ENCODE assay signal across 12 mouse cellular contexts in the genomic region with DNA sequence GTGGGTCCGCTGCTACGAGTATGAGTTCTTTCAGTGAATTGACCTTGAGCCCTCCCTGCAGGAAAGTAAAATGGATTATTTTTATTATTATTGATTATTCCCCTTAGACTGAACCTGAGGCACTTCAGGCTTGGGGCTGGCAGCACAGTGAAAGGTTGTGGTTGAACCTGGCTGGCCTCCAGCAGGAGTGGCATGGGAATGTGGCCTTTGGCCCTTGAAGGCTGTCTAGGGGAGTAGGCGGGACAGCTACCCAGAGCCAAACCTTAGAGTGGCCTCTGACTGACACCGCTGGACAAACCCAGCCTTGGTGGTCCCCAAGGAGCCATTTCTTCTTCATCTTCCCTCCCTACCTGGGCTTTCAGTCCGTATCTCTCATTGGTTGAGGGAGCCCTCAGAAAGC. TPM values are rescaled to one million over a fixed set of nuclear protein-coding genes. Genes with fewer than 3 reads are reported as not detected.
DNase-seq lines count a peak whose midpoint lies in the region; ATAC-seq and TF ChIP-seq lines count a peak whose summit lies in the region.
"Had no signal": no experiment of that assay in that cellular context is flagged by ENCODE, and none has a peak within 500 bp of the region (broad histone marks: within the 10 kb centered on the region; RNA-seq: fewer than 3 reads in every experiment).

No protein-coding gene starts in this region.

- TF ChIP-seq POLR2A in heart, adult 2 months (IDR thresholded peaks at IDR 0.05; ENCODE audit: insufficient read depth, low read depth, low read length), result no peak
- no peak for TF ChIP-seq POLR2A in lung, adult 2 months (IDR thresholded peaks at IDR 0.05; ENCODE audit: borderline replicate concordance, extremely low read depth, low read depth, low read length)

- TF ChIP-seq CTCF in heart, adult 2 months (IDR thresholded peaks at IDR 0.05), result no peak
- TF ChIP-seq CTCF in lung, adult 2 months (IDR thresholded peaks at IDR 0.05; ENCODE audit: insufficient read depth, low read length), result no peak
- no peak for TF ChIP-seq CTCF in forebrain, postnatal 0 days (IDR thresholded peaks at IDR 0.05; ENCODE audit: low read depth)

- no peaks in the 10 kb centered on the region for H3K79me2 ChIP-seq in heart, adult 2 months (replicated peaks; ENCODE audit: control insufficient read depth, insufficient read depth, low read length)

- H3K36me3 ChIP-seq in heart, adult 2 months (ENCODE audit: control insufficient read depth, insufficient read depth, low read length), result no peaks in the 10 kb centered on the region
- no peaks in the 10 kb centered on the region for H3K36me3 ChIP-seq in forebrain, postnatal 0 days (ENCODE audit: insufficient read depth)
- H3K36me3 ChIP-seq: neural tube, embryonic 15.5 days had no signal

- no peak overlapping the region for H3K4me2 ChIP-seq in forebrain, postnatal 0 days (ENCODE audit: low read depth)
- H3K4me2 ChIP-seq: midbrain, embryonic 11.5 days; neural tube, embryonic 15.5 days had no signal

- ATAC-seq in forebrain, postnatal 0 days, result no peak
- ATAC-seq: inflammation-experienced regulatory T-cells, adult 6 months had no signal

- WGBS in heart, adult 2 months, result 72% methylated on average over 5 of the region's 5 CpGs
- WGBS in lung, adult 2 months, result 71% methylated on average over 5 of the region's 5 CpGs
- 89% methylated on average over 5 of the region's 5 CpGs for WGBS in forebrain, postnatal 0 days

- H3K27ac ChIP-seq in heart, adult 2 months, result peak overlapping the region; percentile 57; the same call in 1 of the 2 replicates
- no peak overlapping the region for H3K27ac ChIP-seq in forebrain, postnatal 0 days (ENCODE audit: low read depth, low read length)
- H3K27ac ChIP-seq: neural tube, embryonic 15.5 days had no signal

- TF ChIP-seq EP300 in heart, adult 2 months (IDR thresholded peaks at IDR 0.05; ENCODE audit: insufficient read depth, low read depth, low read length), result no peak

- no peak overlapping the region for H3K9ac ChIP-seq in heart, adult 2 months (ENCODE audit: low read depth, low read length)
- H3K9ac ChIP-seq in forebrain, postnatal 0 days, result no peak overlapping the region
- H3K9ac ChIP-seq: neural tube, embryonic 15.5 days had no signal

- H3K4me3 ChIP-seq in heart, adult 2 months, result no peak overlapping the region
- H3K4me3 ChIP-seq in lung, adult 2 months (replicated peaks; ENCODE audit: extremely low read depth, low read depth, low read length), result no peak overlapping the region
- no peak overlapping the region for H3K4me3 ChIP-seq in forebrain, postnatal 0 days (ENCODE audit: low read depth, low read length)
- H3K4me3 ChIP-seq: neural tube, embryonic 15.5 days had no signal

- no peaks in the 10 kb centered on the region for H3K27me3 ChIP-seq in heart, adult 2 months (ENCODE audit: control insufficient read depth, insufficient read depth, low read length)
- no peaks in the 10 kb centered on the region for H3K27me3 ChIP-seq in forebrain, postnatal 0 days (ENCODE audit: insufficient read depth, low read length)
- H3K27me3 ChIP-seq: neural tube, embryonic 15.5 days had no signal

- H3K9me3 ChIP-seq in forebrain, postnatal 0 days (ENCODE audit: low read length), result no peaks in the 10 kb centered on the region
- H3K9me3 ChIP-seq: neural tube, embryonic 15.5 days had no signal

- intact Hi-C loops in heart, adult 2 months (cut with DNase I), result no loop called here

- H3K4me1 ChIP-seq in heart, adult 2 months (ENCODE audit: control insufficient read depth, insufficient read depth, low read length), result peaks cover 3% of the 10 kb centered on the region
- H3K4me1 ChIP-seq in lung, adult 2 months (ENCODE audit: control insufficient read depth, insufficient read depth, low read length), result peaks cover 5% of the 10 kb centered on the region; the same call in 1 of the 2 replicates
- no peaks in the 10 kb centered on the region for H3K4me1 ChIP-seq in forebrain, postnatal 0 days (ENCODE audit: insufficient read depth)
- H3K4me1 ChIP-seq: neural tube, embryonic 15.5 days had no signal

- peak in 1 of 2 experiments; percentile 32 for DNase-seq in heart, adult 2 months
- DNase-seq in heart, adult 11 months, result no peak
- DNase-seq in adrenal gland, adult 2 months, result peak; percentile 76
- peak; percentile 84 for DNase-seq in kidney, postnatal 10 days
- peak; percentile 75 for DNase-seq in lung, adult 2 months
- no peak for DNase-seq in forebrain, postnatal 0 days
- no peak for DNase-seq in T-cell, adult 2 months (ENCODE audit: low spot score)
- DNase-seq in spleen, postnatal 36 days (ENCODE audit: low spot score in 2 of 2), result no peak
- DNase-seq: spleen, adult 18-20 months had no signal

RNA-seq across cellular contexts. Expression of a gene that starts 44.6 kb away (rescaled TPM):
- 100 to 1,000 TPM; 366 to 372 TPM for total RNA-seq in heart, adult 2 months (2021)
- 314 and 519 TPM in 2 replicates for polyA plus RNA-seq in heart, adult 2 months (2012; rRNA removed)
- 100 to 1,000 TPM; 500 to 622 TPM for total RNA-seq in adrenal gland, adult 2 months (2021)
- polyA plus RNA-seq in adrenal gland, adult 2 months (2012; rRNA removed), result 243 and 281 TPM in 2 replicates
- 330 and 363 TPM in 2 replicates for polyA plus RNA-seq in lung, adult 2 months (2012; rRNA removed)
- total RNA-seq in forebrain, postnatal 0 days (2014; rRNA removed), result 168 and 184 TPM in 2 replicates
- polyA plus RNA-seq in forebrain, postnatal 0 days (2015; fragmentation: Nextera tagmentation; extraction: Ambion mirVana), result 270 and 278 TPM in 2 replicates

Comparison
In these comparisons a context has a peak if more than half of its experiments do, and no peak if none do; other contexts are left out.
1. DNase-seq: peak in adrenal gland, adult 2 months (single experiment), kidney, postnatal 10 days (single experiment) and lung, adult 2 months (single experiment); none in heart, adult 11 months (single experiment), forebrain, postnatal 0 days (single experiment), T-cell, adult 2 months (single experiment) and spleen, postnatal 36 days (0 of 2).